Mouse (Mus musculus): ENCODE results near the gene Il1rap. TPM values are rescaled to one million over a fixed set of nuclear protein-coding genes. Genes with fewer than 3 reads are reported as not detected.

Il1rap gene
- total and polyA plus RNA-seq, 3 experiments: 0.43 to 13.0 (median 6.4) TPM

DNA sequence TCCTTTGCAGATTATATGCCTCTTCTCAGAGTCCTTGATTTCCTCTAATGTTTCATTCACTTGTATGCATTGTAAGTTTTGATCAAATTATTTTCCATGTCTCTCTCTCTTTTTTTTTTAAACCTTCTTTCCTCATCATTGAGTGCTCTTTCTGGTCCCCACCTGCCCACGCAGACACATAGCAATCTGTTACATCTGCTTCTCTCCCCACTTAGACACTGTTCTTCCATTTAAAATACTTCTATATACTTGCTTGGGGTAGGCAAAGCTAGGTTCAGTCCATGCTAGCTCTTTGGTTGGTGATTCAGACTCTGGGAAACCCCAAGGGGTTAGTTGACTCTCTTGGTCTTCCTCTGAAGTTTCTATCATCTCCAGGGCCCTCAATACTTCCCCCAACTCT is 20.0 kb downstream of the Il1rap start:
- DNase-seq (ENCODE audit: low spot score): no peak
- Histone ChIP-seq H3K4me1 (ENCODE audit: insufficient read depth, low read depth, low read length) (no peaks in the 10 kb centered on the region), H3K36me3 (replicated peaks) (no peaks in the 10 kb centered on the region), H3K4me3 (ENCODE audit: low read depth, low read length) (no peak overlapping the region), H3K9me3 (replicated peaks) (no peaks in the 10 kb centered on the region), H3K27me3 (ENCODE audit: insufficient read depth, low read length) (no peaks in the 10 kb centered on the region)
- TF ChIP-seq CTCF (IDR thresholded peaks at IDR 0.05; ENCODE audit: low read depth, low read length) (no peak), GATA2 (IDR thresholded peaks at IDR 0.05; ENCODE audit: borderline replicate concordance, low read depth, low read length) (no peak), TAL1 (conservative IDR thresholded peaks at IDR 0.05; ENCODE audit: low read depth, low read length) (no peak), GATA1 (IDR thresholded peaks at IDR 0.05; ENCODE audit: borderline replicate concordance, low read length) (no peak), POLR2AphosphoS5 (IDR thresholded peaks at IDR 0.05; ENCODE audit: insufficient replicate concordance, low read depth, low read length) (no peak)
- ATAC-seq (ENCODE audit: extremely low read depth, insufficient number of reproducible peaks, low FRiP score, poor library complexity, severe bottlenecking): no peak

DNA sequence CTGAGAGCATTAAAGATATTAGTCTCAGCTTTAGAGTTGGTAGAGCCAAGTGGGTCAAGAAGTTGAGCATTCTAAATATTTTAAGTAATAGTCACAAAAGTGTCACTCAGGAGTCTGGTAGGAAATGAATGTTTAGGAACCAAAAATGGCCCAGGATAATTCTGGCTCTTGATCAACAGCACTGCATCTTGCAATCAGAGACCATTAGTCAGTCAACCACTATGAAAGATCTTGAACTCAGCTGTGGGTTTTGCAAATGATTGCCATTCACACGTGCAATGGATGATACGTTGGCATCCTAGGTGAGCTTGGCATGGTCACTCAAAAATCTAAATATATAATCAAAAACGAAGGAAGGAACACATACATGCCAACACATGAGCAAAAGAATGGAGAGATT is 23.1 kb downstream of the Il1rap start:
- no peaks in the 10 kb centered on the region for H3K36me3 ChIP-seq (replicated peaks)
- H3K9me3 ChIP-seq (replicated peaks): no peaks in the 10 kb centered on the region
- no peaks in the 10 kb centered on the region for H3K4me1 ChIP-seq (ENCODE audit: insufficient read depth, low read depth, low read length)
- H3K4me3 ChIP-seq (ENCODE audit: low read depth, low read length): no peak overlapping the region
- TF ChIP-seq GATA1 (IDR thresholded peaks at IDR 0.05; ENCODE audit: borderline replicate concordance, low read length): no peak
- no peak for TF ChIP-seq CTCF (IDR thresholded peaks at IDR 0.05; ENCODE audit: low read depth, low read length)
- TF ChIP-seq GATA2 (IDR thresholded peaks at IDR 0.05; ENCODE audit: borderline replicate concordance, low read depth, low read length): no peak
- no peak for TF ChIP-seq POLR2AphosphoS5 (IDR thresholded peaks at IDR 0.05; ENCODE audit: insufficient replicate concordance, low read depth, low read length)
- TF ChIP-seq TAL1 (conservative IDR thresholded peaks at IDR 0.05; ENCODE audit: low read depth, low read length): no peak
- ATAC-seq (ENCODE audit: extremely low read depth, insufficient number of reproducible peaks, low FRiP score, poor library complexity, severe bottlenecking) (no peak), DNase-seq (ENCODE audit: low spot score) (no peak)
- H3K27me3 ChIP-seq (ENCODE audit: insufficient read depth, low read length): no peaks in the 10 kb centered on the region

DNA sequence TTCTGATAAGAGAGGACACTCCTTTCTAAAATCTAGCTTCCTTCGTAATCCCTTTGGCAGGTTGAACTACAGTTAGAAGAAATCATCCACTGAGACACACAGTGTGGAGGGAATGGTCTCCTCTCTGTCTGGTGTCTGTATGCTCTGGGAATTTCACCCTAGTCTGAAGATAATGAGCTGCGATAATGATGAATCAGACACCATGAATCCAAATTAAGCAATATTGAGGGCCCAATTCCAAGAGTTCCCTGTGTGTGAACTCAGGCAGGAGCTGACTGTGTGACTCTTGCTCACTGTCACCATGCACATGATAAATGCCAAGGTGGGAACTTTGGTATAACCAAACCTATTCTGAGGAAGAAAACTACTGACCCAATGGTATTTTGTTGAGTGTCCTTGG is 26.5 kb downstream of the Il1rap start:
- Histone ChIP-seq H3K4me1 (ENCODE audit: insufficient read depth, low read depth, low read length) (no peaks in the 10 kb centered on the region), H3K4me3 (ENCODE audit: low read depth, low read length) (no peak overlapping the region), H3K27me3 (ENCODE audit: insufficient read depth, low read length) (no peaks in the 10 kb centered on the region), H3K9me3 (replicated peaks) (no peaks in the 10 kb centered on the region), H3K36me3 (replicated peaks) (no peaks in the 10 kb centered on the region)
- TF ChIP-seq TAL1 (conservative IDR thresholded peaks at IDR 0.05; ENCODE audit: low read depth, low read length): no peak
- no peak for TF ChIP-seq GATA2 (IDR thresholded peaks at IDR 0.05; ENCODE audit: borderline replicate concordance, low read depth, low read length)
- TF ChIP-seq POLR2AphosphoS5 (IDR thresholded peaks at IDR 0.05; ENCODE audit: insufficient replicate concordance, low read depth, low read length): no peak
- no peak for TF ChIP-seq GATA1 (IDR thresholded peaks at IDR 0.05; ENCODE audit: borderline replicate concordance, low read length)
- TF ChIP-seq CTCF (IDR thresholded peaks at IDR 0.05; ENCODE audit: low read depth, low read length): no peak
- no peak for ATAC-seq (ENCODE audit: extremely low read depth, insufficient number of reproducible peaks, low FRiP score, poor library complexity, severe bottlenecking)
- no peak for DNase-seq (ENCODE audit: low spot score)

DNA sequence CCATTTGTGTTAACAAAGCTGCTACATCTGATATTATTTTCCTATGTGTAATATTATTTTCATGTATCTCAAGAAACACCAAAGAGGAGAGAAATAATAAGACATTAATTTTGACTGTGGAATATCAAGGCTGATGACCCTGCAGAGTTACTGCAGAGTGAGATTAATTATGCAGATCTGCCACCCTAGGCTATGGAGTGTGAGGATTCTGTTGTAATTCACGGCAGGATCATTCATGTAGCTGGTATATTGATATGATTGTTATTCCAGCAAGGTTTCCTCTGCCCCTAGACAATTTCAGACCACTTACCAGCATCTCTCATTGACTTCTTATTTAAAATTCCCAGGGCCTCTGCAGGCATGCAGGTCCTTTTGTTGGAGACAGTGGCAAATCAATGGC is 29.0 kb downstream of the Il1rap start:
- H3K36me3 ChIP-seq (replicated peaks): no peaks in the 10 kb centered on the region
- no peaks in the 10 kb centered on the region for H3K27me3 ChIP-seq (ENCODE audit: insufficient read depth, low read length)
- no peaks in the 10 kb centered on the region for H3K9me3 ChIP-seq (replicated peaks)
- DNase-seq (ENCODE audit: low spot score) (no peak), ATAC-seq (ENCODE audit: extremely low read depth, insufficient number of reproducible peaks, low FRiP score, poor library complexity, severe bottlenecking) (no peak)
- H3K4me3 ChIP-seq (ENCODE audit: low read depth, low read length): no peak overlapping the region
- no peak for TF ChIP-seq CTCF (IDR thresholded peaks at IDR 0.05; ENCODE audit: low read depth, low read length)
- TF ChIP-seq POLR2AphosphoS5 (IDR thresholded peaks at IDR 0.05; ENCODE audit: insufficient replicate concordance, low read depth, low read length): no peak
- TF ChIP-seq GATA2 (IDR thresholded peaks at IDR 0.05; ENCODE audit: borderline replicate concordance, low read depth, low read length): no peak
- no peak for TF ChIP-seq TAL1 (conservative IDR thresholded peaks at IDR 0.05; ENCODE audit: low read depth, low read length)
- no peak for TF ChIP-seq GATA1 (IDR thresholded peaks at IDR 0.05; ENCODE audit: borderline replicate concordance, low read length)
- H3K4me1 ChIP-seq (ENCODE audit: insufficient read depth, low read depth, low read length): no peaks in the 10 kb centered on the region

DNA sequence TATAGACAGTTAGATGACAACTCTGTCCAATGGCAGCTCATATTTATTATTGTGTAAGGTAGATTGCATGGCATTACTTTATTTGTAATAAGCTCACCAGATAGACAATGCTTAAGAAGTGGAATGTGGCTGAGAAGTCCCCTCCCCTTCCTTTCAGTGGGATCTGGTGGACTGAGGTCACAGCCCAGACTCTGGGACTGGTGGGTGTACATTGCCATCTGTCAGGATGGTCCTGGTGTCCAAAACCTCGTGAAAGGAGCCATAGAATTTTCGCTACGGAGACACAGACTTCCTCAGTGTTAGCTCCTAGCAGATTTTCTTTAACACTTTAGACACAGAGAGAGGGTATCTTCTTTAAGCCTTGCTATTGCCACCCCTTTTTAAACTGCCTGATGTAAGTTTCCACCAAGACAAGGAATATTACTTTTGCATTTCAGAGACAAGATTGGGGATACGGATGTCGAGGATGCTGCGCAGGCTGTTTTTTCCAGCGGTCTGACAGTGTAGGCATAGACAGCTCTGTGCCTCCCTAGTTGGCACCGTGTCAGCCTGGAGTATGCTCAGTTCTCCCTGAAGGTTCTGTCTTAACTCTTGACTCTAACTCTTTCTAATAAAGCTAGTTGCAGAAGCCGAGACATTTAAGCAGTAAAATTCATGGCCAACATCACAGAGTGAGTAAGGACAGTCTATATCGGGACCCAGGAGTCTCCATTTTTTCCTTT is 31.2 kb downstream of the Il1rap start:
- Histone ChIP-seq H3K4me1 (ENCODE audit: insufficient read depth, low read depth, low read length) (no peaks in the 10 kb centered on the region), H3K36me3 (replicated peaks) (no peaks in the 10 kb centered on the region), H3K9me3 (replicated peaks) (no peaks in the 10 kb centered on the region), H3K27me3 (ENCODE audit: insufficient read depth, low read length) (no peaks in the 10 kb centered on the region), H3K4me3 (ENCODE audit: low read depth, low read length) (no peak overlapping the region)
- no peak for ATAC-seq (ENCODE audit: extremely low read depth, insufficient number of reproducible peaks, low FRiP score, poor library complexity, severe bottlenecking)
- DNase-seq (ENCODE audit: low spot score): no peak
- TF ChIP-seq TAL1 (conservative IDR thresholded peaks at IDR 0.05; ENCODE audit: low read depth, low read length) (no peak), CTCF (IDR thresholded peaks at IDR 0.05; ENCODE audit: low read depth, low read length) (no peak), GATA2 (IDR thresholded peaks at IDR 0.05; ENCODE audit: borderline replicate concordance, low read depth, low read length) (no peak), POLR2AphosphoS5 (IDR thresholded peaks at IDR 0.05; ENCODE audit: insufficient replicate concordance, low read depth, low read length) (no peak), GATA1 (IDR thresholded peaks at IDR 0.05; ENCODE audit: borderline replicate concordance, low read length) (no peak)

DNA sequence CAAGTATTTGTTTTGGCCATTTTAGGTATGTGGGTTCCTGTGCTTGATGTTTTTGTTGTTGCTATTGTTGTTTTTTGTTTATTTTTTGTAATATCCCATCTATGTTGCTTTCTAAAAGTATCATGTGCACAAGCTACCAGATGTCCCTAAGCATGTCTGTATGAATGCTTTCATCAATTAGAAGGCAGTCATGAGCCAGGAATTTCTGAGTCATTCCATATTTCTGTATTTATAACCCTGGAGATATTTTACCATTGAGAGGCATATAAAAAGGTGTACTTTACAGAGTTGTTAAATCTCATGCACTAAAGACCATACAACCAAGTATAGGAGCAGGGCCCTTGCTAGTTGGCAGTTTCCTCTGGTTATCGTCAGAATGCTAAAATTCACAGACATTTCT is 41.6 kb downstream of the Il1rap start:
- Histone ChIP-seq H3K36me3 (replicated peaks) (no peaks in the 10 kb centered on the region), H3K9me3 (replicated peaks) (0 out of 2 replicates have a peak, but pooled peaks cover 3% of the 10 kb centered on the region), H3K27me3 (ENCODE audit: insufficient read depth, low read length) (no peaks in the 10 kb centered on the region), H3K4me3 (ENCODE audit: low read depth, low read length) (no peak overlapping the region), H3K4me1 (ENCODE audit: insufficient read depth, low read depth, low read length) (no peaks in the 10 kb centered on the region)
- ATAC-seq (ENCODE audit: extremely low read depth, insufficient number of reproducible peaks, low FRiP score, poor library complexity, severe bottlenecking) (no peak), DNase-seq (ENCODE audit: low spot score) (no peak)
- no peak for TF ChIP-seq GATA2 (IDR thresholded peaks at IDR 0.05; ENCODE audit: borderline replicate concordance, low read depth, low read length)

Data from G1E (cell line).